Mouse (Mus musculus) urinary bladder, postnatal 25 days (tissue): ENCODE measurements at regions not wholly inside any gene's neighbourhood (a gene's known extent, or its start where the extent isn't known, plus 50 kb on each side); places are given as distances from the start of the nearest gene placed in this dataset.

Experiments
- DNase-seq: peaks from one replicate; pipeline ENCODE4 v3.0.0; 2022; ENCODE audit warnings: low spot score

DNA sequence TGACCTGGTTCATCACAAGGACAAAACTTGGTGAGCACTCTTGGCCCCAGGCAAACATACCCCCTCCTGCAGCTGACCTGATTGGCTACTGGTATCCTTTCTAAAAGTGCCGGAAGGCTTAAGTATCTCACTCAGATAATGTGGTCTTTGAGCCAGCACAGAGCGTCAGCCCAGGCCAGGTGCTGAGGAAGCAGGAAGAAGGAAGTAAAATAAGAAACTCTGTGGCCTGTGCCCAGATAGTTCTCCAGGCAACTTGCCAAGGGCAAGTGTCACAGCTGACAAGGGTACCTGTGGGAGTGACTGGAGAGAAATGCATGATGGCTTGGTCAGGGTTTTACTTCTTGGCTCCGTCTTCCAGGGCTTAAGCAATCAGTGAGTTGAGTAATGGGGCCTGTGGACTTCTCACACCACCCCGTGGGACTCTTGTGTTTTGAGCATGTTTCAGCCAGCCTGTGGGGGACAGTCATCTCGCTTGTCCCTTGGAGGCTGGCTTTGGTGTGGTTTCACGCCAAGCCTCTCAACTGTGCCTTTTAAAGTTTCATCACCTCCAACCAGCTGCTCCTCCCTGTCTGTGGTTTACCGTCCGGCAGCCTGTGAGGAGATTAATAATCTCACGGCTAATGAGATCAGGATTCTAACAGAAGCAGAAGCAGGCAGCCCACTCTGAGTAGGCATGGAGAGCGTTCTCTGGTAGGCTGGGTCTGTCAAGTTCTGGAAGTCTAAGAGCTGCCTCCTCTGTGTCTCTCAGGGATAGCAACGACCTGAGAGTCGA is 356.8 kb downstream of the Agtpbp1 start:
- DNase-seq, result peak; percentile 15

DNA sequence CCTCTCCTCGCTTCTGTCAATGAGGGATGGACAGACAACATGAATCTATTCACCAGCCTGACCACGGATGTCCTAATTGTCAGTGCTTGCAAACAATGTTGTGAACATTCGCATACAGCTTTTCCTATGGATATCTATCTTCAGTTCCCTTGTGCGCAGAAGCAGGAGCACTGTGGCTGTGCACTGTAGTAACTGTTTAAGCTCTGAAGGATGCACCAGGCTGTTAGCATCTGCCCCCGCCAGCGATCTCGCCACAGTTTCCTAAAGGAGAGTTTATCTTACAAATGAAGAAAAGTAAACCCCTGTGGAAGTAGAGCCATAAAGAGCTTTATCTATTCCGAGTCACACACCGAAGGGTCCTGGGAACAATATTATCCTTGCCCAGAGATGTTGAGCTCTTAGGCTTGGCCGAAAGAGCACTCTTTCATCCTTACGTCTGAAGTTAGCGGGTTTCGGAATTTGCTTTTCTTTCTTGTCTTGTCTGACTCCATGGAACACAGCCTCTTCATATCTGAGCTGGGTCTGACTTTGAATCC is 357.4 kb downstream of the Agtpbp1 start:
- DNase-seq, result no peak

DNA sequence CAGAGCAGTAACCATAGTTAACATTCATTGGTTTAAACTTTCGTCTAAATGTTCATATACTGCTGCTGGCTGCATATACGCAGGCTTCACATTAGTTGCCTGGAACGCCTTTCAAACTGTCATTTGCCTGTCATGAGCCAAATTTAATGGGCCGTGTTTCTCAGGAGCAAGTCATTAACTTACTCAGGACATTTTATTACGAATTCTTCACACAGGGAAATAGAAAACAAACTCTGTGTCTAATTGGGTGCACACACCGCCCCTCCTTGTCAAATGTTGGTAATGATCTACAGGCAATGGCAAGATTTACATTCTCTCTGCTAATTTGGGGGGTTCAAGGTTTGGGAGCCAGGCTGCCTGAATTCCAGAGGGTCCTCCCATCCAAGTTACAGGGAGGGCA is 364.4 kb downstream of the Agtpbp1 start:
- no peak for DNase-seq

DNA sequence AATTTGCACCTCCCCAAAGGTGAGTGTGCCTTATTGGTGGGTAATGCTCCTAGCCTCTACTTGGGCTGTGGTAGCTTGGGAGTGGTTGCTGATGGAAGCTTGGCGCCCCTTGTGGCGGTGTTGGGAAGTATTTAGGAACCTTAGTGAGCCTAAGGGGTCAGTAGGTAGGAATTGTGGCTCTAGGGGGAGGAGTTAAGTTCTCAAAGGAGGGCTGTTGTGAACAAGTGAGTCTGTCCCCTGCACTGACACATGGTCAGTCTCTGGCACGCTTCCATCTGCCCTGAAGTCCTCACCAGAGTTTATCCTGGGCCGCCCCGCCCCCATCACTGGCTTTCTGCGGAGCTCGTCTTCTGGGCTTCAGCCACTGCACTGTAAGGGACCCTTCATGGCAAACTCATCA is 364.9 kb downstream of the Agtpbp1 start:
- DNase-seq, result no peak

DNA sequence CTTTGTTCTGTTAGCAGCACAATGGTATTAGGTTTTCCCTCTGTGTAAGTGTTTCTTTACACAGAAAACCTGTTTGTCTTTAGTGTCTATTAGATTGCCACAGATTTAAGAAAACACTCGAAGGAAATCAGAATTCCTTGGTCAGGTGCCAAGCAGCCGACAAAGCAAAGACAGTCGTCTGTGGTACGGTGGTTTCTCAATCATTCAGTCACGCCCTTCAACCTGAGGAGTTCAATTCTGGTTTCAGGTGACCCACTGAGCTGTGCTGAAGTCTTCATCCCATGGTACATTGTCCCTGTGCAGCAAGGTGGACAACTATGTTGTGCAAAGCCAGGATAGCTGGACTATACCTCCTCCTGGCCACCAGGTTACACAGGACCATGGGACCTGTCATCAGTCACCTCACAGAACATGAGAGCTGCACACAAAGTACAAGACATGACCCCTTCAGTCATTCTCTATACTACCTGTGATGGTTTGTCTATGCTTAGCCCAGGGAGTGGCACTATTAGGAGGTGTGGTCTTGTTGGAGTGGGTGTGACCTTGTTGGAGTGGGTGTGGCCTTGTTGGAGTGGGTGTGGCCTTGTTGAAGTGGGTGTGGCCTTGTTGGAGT is 368.2 kb downstream of the Agtpbp1 start:
- no peak for DNase-seq

DNA sequence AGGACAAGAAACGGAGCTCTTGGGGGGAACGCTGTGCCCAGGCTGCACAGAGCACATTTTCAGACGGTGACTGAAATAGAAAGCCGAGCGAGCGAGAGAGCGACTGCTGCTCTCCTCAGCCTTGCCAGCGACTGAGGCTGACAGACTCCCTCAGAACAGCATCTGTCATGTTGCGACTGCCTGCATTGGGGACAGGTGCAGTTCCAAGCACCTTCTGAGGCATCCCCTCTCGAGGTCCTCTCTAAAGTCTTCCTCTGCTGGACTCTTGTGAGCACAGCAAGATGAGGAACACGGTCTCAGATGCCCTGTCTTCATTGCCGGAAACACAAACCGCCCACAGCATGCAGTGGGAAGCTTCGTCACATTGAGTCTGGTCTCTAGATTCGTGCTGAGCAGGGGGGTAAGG is 372.7 kb downstream of the Agtpbp1 start:
- no peak for DNase-seq

DNA sequence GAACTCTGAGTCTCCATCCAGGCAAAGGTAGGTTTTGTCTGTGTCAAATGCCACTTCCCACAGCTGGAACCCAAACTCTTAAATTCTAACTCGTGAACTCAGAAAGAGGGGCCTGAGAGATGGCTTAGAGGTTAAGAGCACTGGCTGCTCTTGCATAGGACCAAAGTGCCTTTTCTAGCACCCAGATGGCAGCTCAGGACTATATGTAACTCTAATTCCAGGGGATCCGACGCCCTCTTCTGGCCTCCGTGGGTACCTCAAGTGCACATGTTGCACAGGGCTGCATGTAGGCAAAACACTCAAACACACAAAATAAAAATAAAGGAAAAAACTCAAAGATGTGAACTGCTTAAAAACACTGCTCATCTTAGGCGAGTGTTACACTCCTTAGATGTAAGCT is 374.2 kb downstream of the Agtpbp1 start:
- DNase-seq, result no peak

DNA sequence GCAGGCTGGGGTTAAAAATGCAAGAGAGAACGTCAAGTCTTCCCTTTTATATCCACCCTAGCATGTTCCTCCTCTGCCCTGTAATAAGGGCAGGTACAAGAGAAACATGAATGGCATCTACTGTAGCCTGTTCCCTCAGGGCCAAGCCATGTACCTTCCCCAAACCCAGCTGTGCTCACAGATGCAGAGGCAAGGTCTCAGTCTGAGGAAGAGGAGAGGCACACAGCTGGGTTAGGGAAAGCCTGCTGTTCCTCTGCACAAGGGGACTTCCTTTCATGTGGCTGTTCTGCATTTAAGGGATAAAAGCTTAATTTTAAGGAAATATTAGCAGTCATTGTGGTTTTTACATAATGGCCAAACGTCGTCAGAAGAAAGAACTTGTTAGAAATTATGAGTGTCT is 378.8 kb downstream of the Agtpbp1 start:
- no peak for DNase-seq

DNA sequence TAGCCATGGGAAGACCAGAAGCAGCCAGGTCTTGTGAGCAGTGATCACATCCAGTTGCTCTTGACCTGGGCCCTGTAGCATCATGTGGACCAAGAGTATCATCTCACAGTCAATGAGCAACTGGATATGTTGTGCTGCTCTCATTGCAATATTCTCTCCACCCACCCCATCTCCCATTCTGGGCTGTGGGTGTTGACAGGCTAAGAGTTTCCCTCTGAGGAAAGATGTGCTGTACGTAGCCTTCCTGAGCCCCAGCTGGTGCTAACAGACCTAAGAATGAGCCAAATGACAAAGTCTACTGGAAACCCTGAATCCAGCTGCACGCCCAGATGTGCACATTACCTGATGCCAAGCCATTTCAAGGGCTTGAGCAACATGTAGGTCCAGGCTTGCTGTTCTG is 380.5 kb downstream of the Agtpbp1 start:
- DNase-seq, result no peak

DNA sequence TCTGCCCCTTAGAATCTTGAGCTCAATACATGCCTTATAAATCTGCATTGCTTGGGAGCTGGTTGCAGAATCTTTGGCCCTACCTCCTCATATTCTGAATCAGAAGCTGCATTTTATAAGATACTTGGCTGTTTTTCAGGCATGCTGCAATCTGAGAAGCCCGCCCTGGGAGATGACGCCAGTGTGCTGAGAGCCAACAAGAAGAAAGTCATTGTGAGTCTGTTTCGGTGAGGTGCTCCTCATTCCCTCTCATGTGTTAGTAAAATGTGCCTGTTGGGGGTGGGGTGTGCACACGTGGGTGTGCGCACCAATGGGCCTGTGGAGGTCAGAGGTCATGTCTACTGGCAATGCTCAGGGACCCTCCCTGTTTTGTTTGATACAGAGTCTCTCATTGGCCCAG is 388.7 kb downstream of the Agtpbp1 start:
- DNase-seq, result no peak

DNA sequence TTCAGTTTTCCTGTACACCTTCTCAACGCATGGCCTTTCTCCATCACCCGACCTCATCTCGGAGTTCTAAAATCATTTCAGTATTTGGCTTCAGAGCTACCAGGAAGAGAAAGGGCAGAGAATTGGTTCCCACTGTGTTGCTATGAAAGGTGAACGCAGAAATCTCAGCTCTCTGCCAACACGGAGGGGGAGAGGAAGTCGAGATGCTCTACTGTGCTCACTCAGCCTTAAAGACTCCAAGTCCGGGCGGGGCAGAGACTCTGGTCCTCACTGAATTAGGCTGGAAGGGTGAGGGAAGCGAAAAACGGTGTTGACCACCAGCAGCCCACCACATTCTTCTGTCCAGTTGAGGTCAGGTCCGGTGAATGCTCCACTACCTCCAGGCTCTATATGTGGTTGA is 382.1 kb downstream of the Ntrk2 start:
- DNase-seq, result no peak
